Mouse (Mus musculus): ENCODE measurements around the gene Nr3c2. TPM values are rescaled to one million over a fixed set of nuclear protein-coding genes. Genes with fewer than 3 reads are reported as not detected.

The Nr3c2 gene
- polyA plus RNA-seq, 1 experiment from 2014 or later = 2.5 TPM

- TF ChIP-seq EP300 (optimal IDR thresholded peaks at IDR 0.05) = no peak
- no peak for TF ChIP-seq CTCF (IDR thresholded peaks at IDR 0.05; ENCODE audit: low read depth)
- 88% methylated on average over 3 of the region's 3 CpGs for WGBS
- H3K4me3 ChIP-seq (ENCODE audit: low read depth, low read length) = no peak overlapping the region
- no peaks in the 10 kb centered on the region for H3K27me3 ChIP-seq (ENCODE audit: control insufficient read depth, insufficient read depth, low read length)
- H3K9ac ChIP-seq (ENCODE audit: low read length) = no peak overlapping the region
- ATAC-seq (ENCODE audit: low FRiP score, low TSS enrichment) (peak; percentile 72), DNase-seq (ENCODE audit: low spot score) (no peak)
- no peaks in the 10 kb centered on the region for H3K4me1 ChIP-seq (replicated peaks; ENCODE audit: control insufficient read depth, insufficient read depth)
- no peaks in the 10 kb centered on the region for H3K9me3 ChIP-seq (ENCODE audit: control insufficient read depth, low read length)
- H3K27ac ChIP-seq (replicated peaks) = no peak overlapping the region
- no peak overlapping the region for H3K4me2 ChIP-seq (replicated peaks; ENCODE audit: low read depth)
- no peaks in the 10 kb centered on the region for H3K36me3 ChIP-seq (ENCODE audit: control insufficient read depth, insufficient read depth, low read length)
Measured at GRCm38 (mm10) chr8:77055492-77056021, 156.3 kb downstream of the Nr3c2 start.

DNA sequence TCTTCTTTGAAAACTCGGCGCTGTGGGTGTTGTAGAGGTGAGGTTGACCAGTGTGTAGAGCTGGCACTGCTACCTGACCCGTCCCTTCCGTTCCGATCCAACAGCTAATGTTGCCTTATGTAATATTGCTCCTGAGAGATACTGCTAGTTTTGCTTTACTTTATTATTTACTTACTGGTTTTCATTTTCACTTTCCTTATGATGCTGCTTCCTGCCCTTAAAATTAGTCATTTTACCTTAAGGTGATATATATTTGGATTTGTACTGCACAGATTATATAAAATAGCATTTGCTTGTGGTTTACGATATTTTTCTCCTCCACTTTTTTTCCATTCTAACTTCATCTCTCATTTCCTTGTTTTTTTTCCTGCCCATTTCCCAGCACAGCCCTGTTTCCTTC is 157.6 kb downstream of the Nr3c2 start:
- no peaks in the 10 kb centered on the region for H3K36me3 ChIP-seq (ENCODE audit: control insufficient read depth, insufficient read depth, low read length)
- no peak for ATAC-seq (ENCODE audit: low FRiP score, low TSS enrichment)
- no peak overlapping the region for H3K4me2 ChIP-seq (replicated peaks; ENCODE audit: low read depth)
- WGBS = 89% methylated on average over 6 of the region's 6 CpGs
- TF ChIP-seq CTCF (IDR thresholded peaks at IDR 0.05; ENCODE audit: low read depth) = no peak
- no peak for TF ChIP-seq EP300 (optimal IDR thresholded peaks at IDR 0.05)
- no peak overlapping the region for H3K27ac ChIP-seq (replicated peaks)
- DNase-seq (ENCODE audit: low spot score) = no peak
- no peaks in the 10 kb centered on the region for H3K9me3 ChIP-seq (ENCODE audit: control insufficient read depth, low read length)
- H3K4me3 ChIP-seq (ENCODE audit: low read depth, low read length) = no peak overlapping the region
- no peaks in the 10 kb centered on the region for H3K4me1 ChIP-seq (replicated peaks; ENCODE audit: control insufficient read depth, insufficient read depth)
- no peaks in the 10 kb centered on the region for H3K27me3 ChIP-seq (ENCODE audit: control insufficient read depth, insufficient read depth, low read length)
- H3K9ac ChIP-seq (ENCODE audit: low read length) = no peak overlapping the region

GRCm38 (mm10) chr8:77082687-77083086 is 183.4 kb downstream of the Nr3c2 start:
- H3K9ac ChIP-seq (ENCODE audit: low read length) = no peak overlapping the region
- H3K9me3 ChIP-seq (ENCODE audit: control insufficient read depth, low read length) = no peaks in the 10 kb centered on the region
- H3K4me2 ChIP-seq (replicated peaks; ENCODE audit: low read depth) = no peak overlapping the region
- no peak overlapping the region for H3K27ac ChIP-seq (replicated peaks)
- no peak overlapping the region for H3K4me3 ChIP-seq (ENCODE audit: low read depth, low read length)
- no peak for TF ChIP-seq EP300 (optimal IDR thresholded peaks at IDR 0.05)
- no peak for TF ChIP-seq CTCF (IDR thresholded peaks at IDR 0.05; ENCODE audit: low read depth)
- H3K36me3 ChIP-seq (ENCODE audit: control insufficient read depth, insufficient read depth, low read length) = no peaks in the 10 kb centered on the region
- DNase-seq (ENCODE audit: low spot score) (no peak), ATAC-seq (ENCODE audit: low FRiP score, low TSS enrichment) (no peak)
- 68% methylated on average over 4 of the region's 4 CpGs for WGBS
- no peaks in the 10 kb centered on the region for H3K4me1 ChIP-seq (replicated peaks; ENCODE audit: control insufficient read depth, insufficient read depth)
- no peaks in the 10 kb centered on the region for H3K27me3 ChIP-seq (ENCODE audit: control insufficient read depth, insufficient read depth, low read length)

DNA sequence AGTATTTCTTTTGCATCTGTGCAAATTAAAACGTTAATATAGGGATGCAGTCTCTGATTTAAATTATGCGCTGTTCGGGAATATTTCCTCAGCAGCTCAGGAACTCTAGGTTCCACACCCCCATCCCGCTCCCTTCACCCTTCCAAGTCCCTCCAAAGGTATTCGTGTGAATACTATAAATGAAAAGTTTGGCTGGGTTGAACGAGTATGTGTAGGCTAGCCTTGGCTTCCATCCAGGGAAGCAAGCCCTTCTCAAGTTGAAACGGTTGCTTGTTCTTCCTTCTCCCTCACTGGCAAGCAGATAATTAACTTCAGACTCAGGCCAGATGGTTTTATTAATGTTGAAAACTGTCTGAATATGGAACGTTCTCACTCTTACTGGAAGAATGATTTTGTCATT is 186.8 kb downstream of the Nr3c2 start:
- H3K27ac ChIP-seq (replicated peaks) = no peak overlapping the region
- no peak for DNase-seq (ENCODE audit: low spot score)
- no peak overlapping the region for H3K9ac ChIP-seq (ENCODE audit: low read length)
- ATAC-seq (ENCODE audit: low FRiP score, low TSS enrichment) = no peak
- H3K36me3 ChIP-seq (ENCODE audit: control insufficient read depth, insufficient read depth, low read length) = no peaks in the 10 kb centered on the region
- no peaks in the 10 kb centered on the region for H3K9me3 ChIP-seq (ENCODE audit: control insufficient read depth, low read length)
- TF ChIP-seq EP300 (optimal IDR thresholded peaks at IDR 0.05) (no peak), CTCF (IDR thresholded peaks at IDR 0.05; ENCODE audit: low read depth) (no peak)
- H3K4me1 ChIP-seq (replicated peaks; ENCODE audit: control insufficient read depth, insufficient read depth) = no peaks in the 10 kb centered on the region
- no peak overlapping the region for H3K4me3 ChIP-seq (ENCODE audit: low read depth, low read length)
- H3K4me2 ChIP-seq (replicated peaks; ENCODE audit: low read depth) = no peak overlapping the region
- WGBS = 54% methylated on average over 8 of the region's 8 CpGs
- no peaks in the 10 kb centered on the region for H3K27me3 ChIP-seq (ENCODE audit: control insufficient read depth, insufficient read depth, low read length)

DNA sequence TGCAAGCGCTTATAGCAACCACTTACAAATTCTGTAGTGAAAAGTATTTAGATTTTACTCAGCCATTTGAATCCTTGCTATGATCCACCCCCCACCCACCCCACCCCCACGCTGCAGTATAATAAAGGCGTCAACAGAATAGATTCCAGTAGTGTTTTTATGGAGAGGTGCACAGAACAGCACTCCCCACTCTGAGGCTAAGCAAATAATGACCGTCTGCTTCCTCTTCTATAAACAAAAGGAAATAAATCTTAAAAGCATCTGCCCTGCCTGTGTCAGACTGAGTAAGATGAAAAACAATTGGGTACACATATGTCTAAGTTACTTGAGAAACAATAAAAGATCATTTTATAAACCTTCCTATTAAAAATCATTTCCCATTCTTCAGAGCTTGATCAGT is 197.5 kb downstream of the Nr3c2 start:
- no peak for ATAC-seq (ENCODE audit: low FRiP score, low TSS enrichment)
- 24% methylated on average over 4 of the region's 4 CpGs for WGBS
- Histone ChIP-seq H3K27me3 (ENCODE audit: control insufficient read depth, insufficient read depth, low read length) (no peaks in the 10 kb centered on the region), H3K27ac (replicated peaks) (no peak overlapping the region), H3K4me1 (replicated peaks; ENCODE audit: control insufficient read depth, insufficient read depth) (no peaks in the 10 kb centered on the region), H3K9me3 (ENCODE audit: control insufficient read depth, low read length) (no peaks in the 10 kb centered on the region), H3K9ac (ENCODE audit: low read length) (no peak overlapping the region), H3K4me3 (ENCODE audit: low read depth, low read length) (no peak overlapping the region), H3K36me3 (ENCODE audit: control insufficient read depth, insufficient read depth, low read length) (no peaks in the 10 kb centered on the region), H3K4me2 (replicated peaks; ENCODE audit: low read depth) (no peak overlapping the region)
- TF ChIP-seq EP300 (optimal IDR thresholded peaks at IDR 0.05) = no peak
- TF ChIP-seq CTCF (IDR thresholded peaks at IDR 0.05; ENCODE audit: low read depth) = no peak
- no peak for DNase-seq (ENCODE audit: low spot score)

GRCm38 (mm10) chr8:77098101-77098500 is 198.9 kb downstream of the Nr3c2 start:
- no peak for ATAC-seq (ENCODE audit: low FRiP score, low TSS enrichment)
- TF ChIP-seq EP300 (optimal IDR thresholded peaks at IDR 0.05) (no peak), CTCF (IDR thresholded peaks at IDR 0.05; ENCODE audit: low read depth) (no peak)
- 86% methylated on average over 10 of the region's 10 CpGs for WGBS
- no peak overlapping the region for H3K4me3 ChIP-seq (ENCODE audit: low read depth, low read length)
- H3K4me1 ChIP-seq (replicated peaks; ENCODE audit: control insufficient read depth, insufficient read depth) = no peaks in the 10 kb centered on the region
- no peak overlapping the region for H3K9ac ChIP-seq (ENCODE audit: low read length)
- no peaks in the 10 kb centered on the region for H3K9me3 ChIP-seq (ENCODE audit: control insufficient read depth, low read length)
- no peak for DNase-seq (ENCODE audit: low spot score)
- H3K27me3 ChIP-seq (ENCODE audit: control insufficient read depth, insufficient read depth, low read length) = no peaks in the 10 kb centered on the region
- no peaks in the 10 kb centered on the region for H3K36me3 ChIP-seq (ENCODE audit: control insufficient read depth, insufficient read depth, low read length)
- no peak overlapping the region for H3K27ac ChIP-seq (replicated peaks)
- H3K4me2 ChIP-seq (replicated peaks; ENCODE audit: low read depth) = no peak overlapping the region
